Mouse (Mus musculus): ENCODE measurements around the gene Sf3b3. TPM values are rescaled to one million over a fixed set of nuclear protein-coding genes. Genes with fewer than 3 reads are reported as not detected.

Gene Sf3b3
- total RNA-seq, 1 experiment from 2014 or later, result 205 TPM

GRCm38 (mm10) chr8:110761185-110761584 is 85.4 kb downstream of the Sf3b3 start:
- no peak for ATAC-seq (replicated peaks in 1 of 2; ENCODE audit: insufficient read depth in 1 of 2, low FRiP score in 2 of 2, low TSS enrichment in 1 of 2, low read depth in 1 of 2, poor library complexity in 2 of 2, severe bottlenecking in 2 of 2)

- no peak for ATAC-seq (replicated peaks in 1 of 2; ENCODE audit: insufficient read depth in 1 of 2, low FRiP score in 2 of 2, low TSS enrichment in 1 of 2, low read depth in 1 of 2, poor library complexity in 2 of 2, severe bottlenecking in 2 of 2)
These were observed 86.2 kb downstream of the Sf3b3 start for GRCm38 (mm10) chr8:110760280-110760940.

Other genes with a start within 250 kb of the Sf3b3 start
- 13.6 and 17.3 TPM in 2 replicates for gene Vac14, start 228.2 kb downstream of the Sf3b3 start, total RNA-seq (2017)
- 1.5 and 2.3 TPM in 2 replicates for gene Mtss1l, start 125.3 kb downstream of the Sf3b3 start, total RNA-seq (2017)
- not detected in 2 replicates for gene Il34, start 40.9 kb downstream of the Sf3b3 start, total RNA-seq (2017)
- gene Cog4, start 187 bp downstream of the Sf3b3 start, total RNA-seq (2017), result 28.0 and 31.5 TPM in 2 replicates
- 3.3 and 5.6 TPM in 2 replicates for gene Fuk, start 55.7 kb upstream of the Sf3b3 start, total RNA-seq (2017)
- gene St3gal2, start 73.1 kb upstream of the Sf3b3 start, total RNA-seq (2017), result 7.1 and 12.3 TPM in 2 replicates
- gene Ddx19a, start 151.0 kb upstream of the Sf3b3 start, total RNA-seq (2017), result 33.8 and 45.6 TPM in 2 replicates
- 15.7 and 17.2 TPM in 2 replicates for gene Ddx19b, start 185.0 kb upstream of the Sf3b3 start, total RNA-seq (2017)
- 33.8 and 35.0 TPM in 2 replicates for gene Aars, start 186.4 kb upstream of the Sf3b3 start, total RNA-seq (2017)
- gene Exosc6, start 209.6 kb upstream of the Sf3b3 start, total RNA-seq (2017), result 20.1 and 25.7 TPM in 2 replicates
- gene Clec18a, start 245.6 kb upstream of the Sf3b3 start, total RNA-seq (2017), result not detected in 2 replicates
- 19.0 and 27.2 TPM in 2 replicates for gene Pdpr, start 247.8 kb upstream of the Sf3b3 start, total RNA-seq (2017)

Data from hematopoietic stem cell, adult 5-6 weeks (primary cell).